Mouse (Mus musculus) c-Kit-positive CD71-positive TER-119-positive erythroid progenitor cells, embryonic 14.5 days (primary cell): Measurements from ENCODE around the gene Rps6kc1.

Experiments
- DNase-seq: peaks from one replicate; pipeline ENCODE4 v3.0.0-alpha.2; 2013; ENCODE audit warnings: low spot score

Rps6kc1 gene

GRCm38 (mm10) chr1:190901082-190901481 is 10.5 kb downstream of the Rps6kc1 start:
- no peak for DNase-seq

- DNase-seq: no peak
These were observed 12.5 kb downstream of the Rps6kc1 start for GRCm38 (mm10) chr1:190898899-190899575.

GRCm38 (mm10) chr1:190898186-190898585 is 13.4 kb downstream of the Rps6kc1 start:
- DNase-seq: no peak

GRCm38 (mm10) chr1:190893559-190894167 is 17.9 kb downstream of the Rps6kc1 start:
- no peak for DNase-seq

GRCm38 (mm10) chr1:190888646-190889045 is 22.9 kb downstream of the Rps6kc1 start:
- no peak for DNase-seq

- DNase-seq: no peak
These were observed 23.5 kb downstream of the Rps6kc1 start for GRCm38 (mm10) chr1:190888031-190888430.

GRCm38 (mm10) chr1:190886014-190886413 is 25.6 kb downstream of the Rps6kc1 start:
- DNase-seq: no peak

- DNase-seq: peak; percentile 66
These were observed 30.1 kb downstream of the Rps6kc1 start for GRCm38 (mm10) chr1:190881422-190881821.

GRCm38 (mm10) chr1:190880638-190881037 is 30.9 kb downstream of the Rps6kc1 start:
- no peak for DNase-seq

GRCm38 (mm10) chr1:190875751-190876150 is 35.8 kb downstream of the Rps6kc1 start:
- no peak for DNase-seq

- no peak for DNase-seq
These were observed 36.5 kb downstream of the Rps6kc1 start for GRCm38 (mm10) chr1:190875089-190875488.

GRCm38 (mm10) chr1:190871068-190871467 is 40.5 kb downstream of the Rps6kc1 start:
- DNase-seq: no peak

GRCm38 (mm10) chr1:190869996-190870395 is 41.6 kb downstream of the Rps6kc1 start:
- no peak for DNase-seq

GRCm38 (mm10) chr1:190868790-190869189 is 42.8 kb downstream of the Rps6kc1 start:
- DNase-seq: no peak

GRCm38 (mm10) chr1:190861626-190862025 is 49.9 kb downstream of the Rps6kc1 start:
- DNase-seq: no peak

- no peak for DNase-seq
These were observed 57.1 kb downstream of the Rps6kc1 start for GRCm38 (mm10) chr1:190854465-190854864.

GRCm38 (mm10) chr1:190849162-190849865 is 62.3 kb downstream of the Rps6kc1 start:
- no peak for DNase-seq

GRCm38 (mm10) chr1:190848676-190849075 is 62.9 kb downstream of the Rps6kc1 start:
- DNase-seq: no peak

- no peak for DNase-seq
These were observed 64.6 kb downstream of the Rps6kc1 start for GRCm38 (mm10) chr1:190846956-190847355.

GRCm38 (mm10) chr1:190846074-190846730 is 65.4 kb downstream of the Rps6kc1 start:
- DNase-seq: no peak

GRCm38 (mm10) chr1:190845419-190845818 is 66.2 kb downstream of the Rps6kc1 start:
- DNase-seq: no peak

GRCm38 (mm10) chr1:190844356-190844755 is 67.2 kb downstream of the Rps6kc1 start:
- no peak for DNase-seq

GRCm38 (mm10) chr1:190836046-190836445 is 75.5 kb downstream of the Rps6kc1 start:
- DNase-seq: no peak
